In genomic region chr13:58113061-58113900, GRCm38 (mm10) we compare ENCODE assay signal across 8 mouse cellular contexts. TPM values are rescaled to one million over a fixed set of nuclear protein-coding genes. Genes with fewer than 3 reads are reported as not detected.
DNase-seq lines count a peak whose midpoint lies in the region; ATAC-seq and TF ChIP-seq lines count a peak whose summit lies in the region.

Klhl3 (minus strand) TSS chr13:58113592.

- TF ChIP-seq CTCF in intestine, postnatal 0 days (IDR thresholded peaks at IDR 0.05; ENCODE audit: low read depth), result peak; percentile 57

- H3K27ac ChIP-seq in intestine, postnatal 0 days (ENCODE audit: low read depth, low read length), result peak within 1 kb of the TSS; percentile 21; the same call in 1 of the 2 replicates
- peak within 1 kb of the TSS; percentile 82 for H3K27ac ChIP-seq in limb, embryonic 10.5 days
- H3K27ac ChIP-seq in midbrain, embryonic 10.5 days (replicated peaks), result peak within 1 kb of the TSS; percentile 88

- DNase-seq in adrenal gland, adult (ENCODE audit: inconsistent age in 2 of 2, low spot score in 1 of 2), result peak; percentile 66 to 89
- peak; percentile 56 for DNase-seq in gastrocnemius, postnatal 25 days
- DNase-seq in limb, embryonic 10.5 days (ENCODE audit: low spot score), result peak; percentile 82
- DNase-seq in midbrain, embryonic 10.5 days (ENCODE audit: low spot score), result peak; percentile 76
- DNase-seq in right cerebral cortex, postnatal 36 days (ENCODE audit: low spot score in 2 of 2), result peak; percentile 85 to 86

- no peaks in the 10 kb centered on the region for H3K27me3 ChIP-seq in intestine, postnatal 0 days (replicated peaks; ENCODE audit: control insufficient read depth, insufficient read depth, low read length)
- H3K27me3 ChIP-seq in limb, embryonic 10.5 days (ENCODE audit: low read depth, poor library complexity, severe bottlenecking), result peaks cover 8% of the 10 kb centered on the region; the same call in 1 of the 2 replicates
- H3K27me3 ChIP-seq in midbrain, embryonic 10.5 days (ENCODE audit: low read depth, poor library complexity, severe bottlenecking), result peaks cover 7% of the 10 kb centered on the region; the same call in 1 of the 2 replicates

- ATAC-seq in common myeloid progenitor, adult 5-6 weeks (replicated peaks; ENCODE audit: low read depth, poor library complexity, severe bottlenecking), result peak; percentile 59
- 0 out of 2 replicates have a peak, but pooled peaks have one; percentile 25 for ATAC-seq in intestine, postnatal 0 days
- no peak for ATAC-seq in erythroid progenitor cell, adult 5-6 weeks (replicated peaks; ENCODE audit: low FRiP score, poor library complexity, severe bottlenecking)

- peak within 1 kb of the TSS; percentile 54 for H3K4me3 ChIP-seq in intestine, postnatal 0 days (ENCODE audit: low read depth, low read length)
- H3K4me3 ChIP-seq in limb, embryonic 10.5 days, result peak within 1 kb of the TSS; percentile 60
- peak within 1 kb of the TSS; percentile 65 for H3K4me3 ChIP-seq in midbrain, embryonic 10.5 days

- H3K36me3 ChIP-seq in intestine, postnatal 0 days (ENCODE audit: control insufficient read depth, insufficient read depth), result no peaks in the 10 kb centered on the region
- no peaks in the 10 kb centered on the region for H3K36me3 ChIP-seq in limb, embryonic 10.5 days
- H3K36me3 ChIP-seq in midbrain, embryonic 10.5 days, result no peaks in the 10 kb centered on the region

- peak within 1 kb of the TSS; percentile 38 for H3K9ac ChIP-seq in intestine, postnatal 0 days (ENCODE audit: low read depth, low read length)

- peak within 1 kb of the TSS; percentile 88 for H3K4me2 ChIP-seq in intestine, postnatal 0 days (replicated peaks; ENCODE audit: low read depth)

- peaks cover 9% of the 10 kb centered on the region; the same call in 1 of the 2 replicates for H3K4me1 ChIP-seq in intestine, postnatal 0 days (replicated peaks; ENCODE audit: control insufficient read depth, insufficient read depth, low read length)
- peaks cover 40% of the 10 kb centered on the region for H3K4me1 ChIP-seq in limb, embryonic 10.5 days
- peaks cover 21% of the 10 kb centered on the region for H3K4me1 ChIP-seq in midbrain, embryonic 10.5 days

- 2% methylated on average over 35 of the region's 35 CpGs for WGBS in intestine, postnatal 0 days
- WGBS in limb, embryonic 10.5 days, result 2% methylated on average over 35 of the region's 35 CpGs
- 3% methylated on average over 35 of the region's 35 CpGs for WGBS in midbrain, embryonic 10.5 days

- H3K9me3 ChIP-seq in intestine, postnatal 0 days (ENCODE audit: control insufficient read depth), result no peaks in the 10 kb centered on the region
- H3K9me3 ChIP-seq in limb, embryonic 10.5 days (replicated peaks), result no peaks in the 10 kb centered on the region
- H3K9me3 ChIP-seq in midbrain, embryonic 10.5 days (replicated peaks), result no peaks in the 10 kb centered on the region

RNA-seq across cellular contexts. Expression of gene Klhl3, which starts in this region (rescaled TPM):
- total RNA-seq in common myeloid progenitor, adult 5-6 weeks (2017), result 1.9 TPM in 2 replicates
- total RNA-seq in gastrocnemius, postnatal 25 days (2021), result under 1 TPM; 0.41 to 0.88 TPM
- 0.74 and 0.95 TPM in 2 replicates for polyA plus RNA-seq in intestine, postnatal 0 days (2015; fragmentation: Nextera tagmentation; extraction: Ambion mirVana)
- polyA plus RNA-seq in limb, embryonic 10.5 days (2016; fragmentation: Nextera tagmentation; extraction: Ambion mirVana), result 2.1 and 3.2 TPM in 2 replicates
- polyA plus RNA-seq in midbrain, embryonic 10.5 days (2016; fragmentation: Nextera tagmentation; extraction: Ambion mirVana), result 2.1 and 2.9 TPM in 2 replicates
- total RNA-seq in erythroid progenitor cell, adult 5-6 weeks (2015; ENCODE audit: low replicate concordance), result 0.36 and 0.84 TPM in 2 replicates
- total RNA-seq in erythroid progenitor cell, adult 5-6 weeks (2017; ENCODE audit: low replicate concordance), result not detected in 2 replicates

Comparison
In these comparisons a context has a peak if more than half of its experiments do, and no peak if none do; other contexts are left out.
1. Peak in DNase-seq in gastrocnemius, postnatal 25 days; RNA of the gene not detected or under 1 TPM.
2. Peak in ATAC-seq, H3K4me3 ChIP-seq, H3K27ac ChIP-seq, H3K9ac ChIP-seq and H3K4me2 ChIP-seq in intestine, postnatal 0 days; RNA of the gene not detected or under 1 TPM.
3. H3K27ac ChIP-seq: peak in every context shown above with its lines; median percentile 88 in midbrain, embryonic 10.5 days; 82 in limb, embryonic 10.5 days; 21 in intestine, postnatal 0 days.